Mouse (Mus musculus) hindbrain, embryonic 16.5 days (tissue): ENCODE data around the gene Rab11fip5. TPM values are rescaled to one million over a fixed set of nuclear protein-coding genes. Genes with fewer than 3 reads are reported as not detected.
A peak's percentile ranks its signal among the peaks of the same experiment; 100 is the strongest.

ENCODE experiments used
- ATAC-seq: fragments of 200-750 bp; cut with Nextera tagmentation; 2 replicates; pipeline ENCODE4 v1.8.0; 2017; ENCODE audit warnings: moderate TSS enrichment, moderate library complexity
- H3K27ac ChIP-seq: fragments of 300-500 bp; sonication (generic); 2 replicates; pipeline ENCODE4 v1.5.1; 2014; ENCODE audit warnings: low read depth, mild to moderate bottlenecking, control low read depth, low read length, moderate library complexity
- H3K27me3 ChIP-seq: fragments of 300-500 bp; sonication (generic); replicated peaks from 2 replicates; pipeline ENCODE4 v1.6.1; 2014; ENCODE audit warnings: low read length; ENCODE audit not compliant: control insufficient read depth, insufficient read depth
- H3K36me3 ChIP-seq: fragments of 300-500 bp; sonication (generic); 2 replicates; pipeline ENCODE4 v1.6.1; 2014; ENCODE audit warnings: mild to moderate bottlenecking, low read length, moderate library complexity, mixed read lengths; ENCODE audit not compliant: control insufficient read depth, insufficient read depth
- H3K4me1 ChIP-seq: fragments of 300-500 bp; sonication (generic); 2 replicates; pipeline ENCODE4 v1.6.1; 2014; ENCODE audit warnings: low read depth, low read length; ENCODE audit not compliant: control insufficient read depth, insufficient read depth
- H3K4me2 ChIP-seq: fragments of 300-500 bp; sonication (generic); 2 replicates; pipeline ENCODE4 v1.6.1; 2014; ENCODE audit warnings: mild to moderate bottlenecking, low read length, control low read depth, moderate library complexity
- H3K4me3 ChIP-seq: fragments of 300-500 bp; sonication (generic); 2 replicates; pipeline ENCODE4 v1.5.1; 2014; ENCODE audit warnings: mild to moderate bottlenecking, low read length, control low read depth, moderate library complexity
- H3K9ac ChIP-seq: fragments of 300-500 bp; sonication (generic); 2 replicates; pipeline ENCODE4 v1.6.1; 2014; ENCODE audit warnings: low read depth, mild to moderate bottlenecking, control low read depth, low read length, moderate library complexity
- H3K9me3 ChIP-seq: fragments of 300-500 bp; sonication (generic); 2 replicates; pipeline ENCODE4 v1.6.1; 2014; ENCODE audit warnings: mild to moderate bottlenecking, low read length, moderate library complexity; ENCODE audit not compliant: control insufficient read depth
- WGBS: fragments of 180-500 bp; shearing (Covaris S2); extraction: QIAGEN DNeasy Blood & Tissue Kit; methylation state at CpG from one replicate; pipeline ENCODE4 v1.1.7; 2014; 5-methylcytosine and 5-hydroxymethylcytosine counted together
- polyA plus RNA-seq: library from polyadenylated mRNA; unstranded; fragments of >200 nt; fragmentation: Nextera tagmentation; extraction: Ambion mirVana; gene quantifications from 2 replicates; pipeline ENCODE4 v1.2.1, GENCODE M21; 2015

Gene Rab11fip5
- polyA plus RNA-seq = 24.3 and 28.6 TPM in 2 replicates

GRCm38 (mm10) chr6:85373951-85374733 is at the start of gene Rab11fip5:
TSS of gene Rab11fip5 (minus strand) at chr6:85374634.
- under 1% methylated on average over 66 of the region's 80 CpGs for WGBS
- no peaks in the 10 kb centered on the region for H3K36me3 ChIP-seq

GRCm38 (mm10) chr6:85423836-85424379 is 49.5 kb upstream of the Rab11fip5 start, which contains the start of gene Noto:
TSS of gene Noto (plus strand) at chr6:85423886.
- Histone ChIP-seq H3K36me3 (no peaks in the 10 kb centered on the region), H3K27me3 (peaks cover 6% of the 10 kb centered on the region; the same call in 1 of the 2 replicates), H3K27ac (no peak within 1 kb of the TSS), H3K4me3 (no peak within 1 kb of the TSS), H3K4me2 (no peak within 1 kb of the TSS), H3K9ac (no peak within 1 kb of the TSS), H3K9me3 (no peaks in the 10 kb centered on the region), H3K4me1 (no peaks in the 10 kb centered on the region)
- no peak for ATAC-seq
- 16% methylated on average over 28 of the region's 28 CpGs for WGBS

More at GRCm38 (mm10) chr6:85373951-85374733, at the start of gene Rab11fip5:
- Histone ChIP-seq H3K9ac (peak within 1 kb of the TSS; percentile 93), H3K4me2 (peak within 1 kb of the TSS; percentile 71), H3K4me3 (peak within 1 kb of the TSS; percentile 88), H3K9me3 (no peaks in the 10 kb centered on the region), H3K4me1 (peaks cover 24% of the 10 kb centered on the region), H3K27ac (peak within 1 kb of the TSS; percentile 87), H3K27me3 (no peaks in the 10 kb centered on the region)
- ATAC-seq = peak; percentile 43

GRCm38 (mm10) chr6:85419150-85419549 is 44.7 kb upstream of the Rab11fip5 start:
- no peak for ATAC-seq
- whole genome bisulfite sequencing = 91% methylated on average over 2 of the region's 2 CpGs
- Histone ChIP-seq H3K27ac (no peak overlapping the region), H3K4me3 (no peak overlapping the region), H3K4me2 (no peak overlapping the region), H3K9ac (no peak overlapping the region), H3K36me3 (no peaks in the 10 kb centered on the region), H3K4me1 (no peaks in the 10 kb centered on the region), H3K27me3 (0 out of 2 replicates have a peak, but pooled peaks cover 3% of the 10 kb centered on the region), H3K9me3 (no peaks in the 10 kb centered on the region)

GRCm38 (mm10) chr6:85415829-85416228 is 41.4 kb upstream of the Rab11fip5 start:
- Histone ChIP-seq H3K27ac (no peak overlapping the region), H3K27me3 (no peaks in the 10 kb centered on the region), H3K4me3 (no peak overlapping the region), H3K36me3 (no peaks in the 10 kb centered on the region), H3K4me2 (no peak overlapping the region), H3K4me1 (no peaks in the 10 kb centered on the region), H3K9ac (no peak overlapping the region), H3K9me3 (no peaks in the 10 kb centered on the region)
- no peak for ATAC-seq
- 65% methylated on average over 3 of the region's 3 CpGs for WGBS

- H3K4me3 ChIP-seq = no peak overlapping the region
- H3K4me1 ChIP-seq = peaks cover 6% of the 10 kb centered on the region
- peak; percentile 92 for ATAC-seq
- H3K9ac ChIP-seq = no peak overlapping the region
- no peaks in the 10 kb centered on the region for H3K9me3 ChIP-seq
- H3K27me3 ChIP-seq = peaks cover 27% of the 10 kb centered on the region
- WGBS = 9% methylated on average over 13 of the region's 13 CpGs
- no peak overlapping the region for H3K27ac ChIP-seq
- H3K36me3 ChIP-seq = no peaks in the 10 kb centered on the region
- H3K4me2 ChIP-seq = peak overlapping the region; percentile 25; the same call in 1 of the 2 replicates
Measured at GRCm38 (mm10) chr6:85410771-85411273, 36.4 kb upstream of the Rab11fip5 start.

- Histone ChIP-seq H3K27me3 (peaks cover 27% of the 10 kb centered on the region), H3K4me3 (peak overlapping the region; percentile 35), H3K9ac (peak overlapping the region; percentile 62), H3K4me2 (peak overlapping the region; percentile 65), H3K4me1 (peaks cover 6% of the 10 kb centered on the region), H3K9me3 (no peaks in the 10 kb centered on the region), H3K36me3 (no peaks in the 10 kb centered on the region), H3K27ac (no peak overlapping the region)
- no peak for ATAC-seq
- WGBS = 2% methylated on average over 31 of the region's 31 CpGs
Measured at GRCm38 (mm10) chr6:85409003-85409402, 34.6 kb upstream of the Rab11fip5 start.

GRCm38 (mm10) chr6:85403039-85403438 is 28.6 kb upstream of the Rab11fip5 start:
- WGBS = 62% methylated on average over 10 of the region's 10 CpGs
- Histone ChIP-seq H3K4me3 (no peak overlapping the region), H3K9ac (no peak overlapping the region), H3K36me3 (no peaks in the 10 kb centered on the region), H3K4me2 (no peak overlapping the region), H3K27ac (no peak overlapping the region), H3K4me1 (no peaks in the 10 kb centered on the region), H3K27me3 (peaks cover 6% of the 10 kb centered on the region), H3K9me3 (no peaks in the 10 kb centered on the region)
- ATAC-seq = no peak

- H3K27me3 ChIP-seq = peaks cover 2% of the 10 kb centered on the region; the same call in 1 of the 2 replicates
- H3K36me3 ChIP-seq = no peaks in the 10 kb centered on the region
- H3K9me3 ChIP-seq = no peaks in the 10 kb centered on the region
- no peak overlapping the region for H3K4me2 ChIP-seq
- H3K4me1 ChIP-seq = no peaks in the 10 kb centered on the region
- no peak overlapping the region for H3K4me3 ChIP-seq
- 54% methylated on average over 2 of the region's 2 CpGs for WGBS
- no peak overlapping the region for H3K27ac ChIP-seq
- no peak overlapping the region for H3K9ac ChIP-seq
- ATAC-seq = no peak
Measured at GRCm38 (mm10) chr6:85402613-85403012, 28.2 kb upstream of the Rab11fip5 start.

GRCm38 (mm10) chr6:85399715-85400114 is 25.3 kb upstream of the Rab11fip5 start:
- ATAC-seq = 0 out of 2 replicates have a peak, but pooled peaks have one; percentile 30
- 34% methylated on average over 5 of the region's 5 CpGs for whole genome bisulfite sequencing
- Histone ChIP-seq H3K4me2 (no peak overlapping the region), H3K9me3 (no peaks in the 10 kb centered on the region), H3K27me3 (no peaks in the 10 kb centered on the region), H3K4me3 (no peak overlapping the region), H3K36me3 (no peaks in the 10 kb centered on the region), H3K27ac (no peak overlapping the region), H3K4me1 (no peaks in the 10 kb centered on the region), H3K9ac (no peak overlapping the region)
